Mouse (Mus musculus) activated CD4-positive, CD25-positive, alpha-beta regulatory T cell, adult 9 weeks (primary cell): ENCODE measurements around the gene H2-Q1. TPM values are rescaled to one million over a fixed set of nuclear protein-coding genes. Genes with fewer than 3 reads are reported as not detected.

ENCODE experiments used
- polyA plus RNA-seq: library from polyadenylated mRNA; unstranded; fragments of 100-300 nt; shearing (Covaris generic); gene quantifications from one replicate; pipeline ENCODE4 v1.2.1, GENCODE M21; 2017

The H2-Q1 gene
- 0.20 TPM for polyA plus RNA-seq

DNA sequence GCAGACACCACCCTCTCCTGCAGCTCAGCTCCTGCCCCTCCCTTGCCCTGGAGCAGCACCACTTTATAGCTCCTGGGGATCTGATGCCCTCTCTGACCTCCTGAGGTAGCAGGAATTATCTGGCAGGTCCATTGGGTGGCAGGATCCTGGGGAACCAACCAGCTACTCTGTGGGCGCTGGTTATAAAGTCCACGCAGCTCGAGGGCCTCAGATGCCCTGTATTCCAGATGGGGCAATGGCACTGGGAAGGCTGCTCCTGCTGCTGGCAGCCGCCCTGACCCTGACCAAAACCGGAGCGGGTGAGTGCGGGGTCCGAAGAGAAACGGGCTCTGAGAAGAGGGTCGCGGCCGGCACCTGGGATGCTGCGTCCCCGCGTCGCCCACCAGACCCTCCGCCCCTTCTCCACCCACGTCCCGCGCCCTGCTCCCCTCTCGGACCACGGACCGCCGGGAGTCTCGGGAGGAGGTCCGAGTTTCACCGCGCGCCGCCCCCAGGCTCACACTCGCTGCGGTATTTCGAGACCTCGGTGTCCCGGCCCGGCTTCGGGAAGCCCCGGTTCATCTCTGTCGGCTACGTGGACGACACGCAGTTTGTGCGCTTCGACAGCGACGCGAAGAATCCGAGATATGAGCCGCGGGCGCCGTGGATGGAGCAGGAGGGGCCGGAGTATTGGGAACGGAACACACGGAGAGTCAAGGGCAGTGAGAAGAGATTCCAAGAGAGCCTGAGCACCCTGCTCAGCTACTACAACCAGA, at the start of gene H2-Q1:
TSS of gene H2-Q1 (plus strand) at position 79 of the 755 bp plus-strand sequence.

GRCm38 (mm10) chr17:35342071-35342671, 22.0 kb downstream of the H2-Q1 start, which contains the start of gene H2-Q2:
Gene H2-Q2 (plus strand): TSS chr17:35342242.

Other genes with a start within 250 kb of the H2-Q1 start
- not detected for gene Ly6g6e, start 243.5 kb upstream of the H2-Q1 start, polyA plus RNA-seq
- not detected for gene Ly6g6d, start 242.3 kb upstream of the H2-Q1 start, polyA plus RNA-seq
- gene Ly6g6f, start 234.8 kb upstream of the H2-Q1 start, polyA plus RNA-seq, result not detected
- 65.7 TPM for gene Abhd16a, start 231.1 kb upstream of the H2-Q1 start, polyA plus RNA-seq
- gene Ly6g5c, start 212.1 kb upstream of the H2-Q1 start, polyA plus RNA-seq, result not detected
- gene Ly6g5b, start 205.0 kb upstream of the H2-Q1 start, polyA plus RNA-seq, result 3.8 TPM
- 58.5 TPM for gene Gpank1, start 198.9 kb upstream of the H2-Q1 start, polyA plus RNA-seq
- 341 TPM for gene Csnk2b, start 198.4 kb upstream of the H2-Q1 start, polyA plus RNA-seq
- gene D17H6S53E, start 194.0 kb upstream of the H2-Q1 start, polyA plus RNA-seq, result 5.3 TPM
- not detected for gene Apom, start 188.4 kb upstream of the H2-Q1 start, polyA plus RNA-seq
- 48.8 TPM for gene Bag6, start 185.2 kb upstream of the H2-Q1 start, polyA plus RNA-seq
- gene Prrc2a, start 155.5 kb upstream of the H2-Q1 start, polyA plus RNA-seq, result 28.9 TPM
- 4.8 TPM for gene Aif1, start 144.3 kb upstream of the H2-Q1 start, polyA plus RNA-seq
- 9.6 TPM for gene Lst1, start 132.0 kb upstream of the H2-Q1 start, polyA plus RNA-seq
- 1,484 TPM for gene Ltb, start 126.0 kb upstream of the H2-Q1 start, polyA plus RNA-seq
- gene Tnf, start 118.4 kb upstream of the H2-Q1 start, polyA plus RNA-seq, result 56.7 TPM
- gene Lta, start 115.1 kb upstream of the H2-Q1 start, polyA plus RNA-seq, result 152 TPM
- gene Gm16181, start 99.6 kb upstream of the H2-Q1 start, polyA plus RNA-seq, result 1.6 TPM
- 6.4 TPM for gene Atp6v1g2, start 86.7 kb upstream of the H2-Q1 start, polyA plus RNA-seq
- gene Nfkbil1, start 84.6 kb upstream of the H2-Q1 start, polyA plus RNA-seq, result 16.8 TPM
- 296 TPM for gene Ddx39b, start 78.7 kb upstream of the H2-Q1 start, polyA plus RNA-seq
- gene H2-D1, start 57.7 kb upstream of the H2-Q1 start, polyA plus RNA-seq, result 6,634 TPM
- 21.3 TPM for gene H2-Q2, start 21.8 kb downstream of the H2-Q1 start, polyA plus RNA-seq
- gene H2-Q4, start 59.2 kb downstream of the H2-Q1 start, polyA plus RNA-seq, result 49.6 TPM
- 973 TPM for gene H2-Q6, start 104.4 kb downstream of the H2-Q1 start, polyA plus RNA-seq
- gene H2-Q7, start 118.8 kb downstream of the H2-Q1 start, polyA plus RNA-seq, result 2,993 TPM
- gene H2-Q10, start 149.7 kb downstream of the H2-Q1 start, polyA plus RNA-seq, result 30.2 TPM
- gene Pou5f1, start 185.6 kb downstream of the H2-Q1 start, polyA plus RNA-seq, result not detected
- gene Tcf19, start 196.4 kb downstream of the H2-Q1 start, polyA plus RNA-seq, result 21.5 TPM
- gene Cchcr1, start 196.7 kb downstream of the H2-Q1 start, polyA plus RNA-seq, result 17.8 TPM
- not detected for gene Psors1c2, start 212.8 kb downstream of the H2-Q1 start, polyA plus RNA-seq
- gene Cdsn, start 231.7 kb downstream of the H2-Q1 start, polyA plus RNA-seq, result not detected
- not detected for gene 2300002M23Rik, start 247.0 kb downstream of the H2-Q1 start, polyA plus RNA-seq